Mouse (Mus musculus): ENCODE measurements around the gene Slc2a10.

- TF ChIP-seq CTCF (IDR thresholded peaks at IDR 0.05; ENCODE audit: low read depth) (no peak), EP300 (IDR thresholded peaks at IDR 0.05; ENCODE audit: low read depth) (no peak)
These were observed 37.4 kb downstream of the Slc2a10 start for GRCm38 (mm10) chr2:165540975-165541374.
